Mouse (Mus musculus) midbrain, embryonic 14.5 days (tissue): Measurements from ENCODE around the gene Gm20388. TPM values are rescaled to one million over a fixed set of nuclear protein-coding genes. Genes with fewer than 3 reads are reported as not detected.

Experiments used
- ATAC-seq: fragments of 200-750 bp; cut with Nextera tagmentation; 2 replicates; pipeline ENCODE4 v1.8.0; 2017; ENCODE audit warnings: moderate number of reproducible peaks, moderate library complexity; ENCODE audit not compliant: low FRiP score, low TSS enrichment
- DNase-seq: peaks from one replicate; pipeline ENCODE4 v3.0.0-alpha.2; 2015
- H3K27ac ChIP-seq: fragments of 300-500 bp; sonication (generic); replicated peaks from 2 replicates; pipeline ENCODE4 v1.5.1; 2014; ENCODE audit warnings: mild to moderate bottlenecking, low read depth, low read length, moderate library complexity
- H3K27me3 ChIP-seq: fragments of 300-500 bp; sonication (generic); 2 replicates; pipeline ENCODE4 v1.6.1; 2014; ENCODE audit warnings: low read length, control low read depth, mixed read lengths; ENCODE audit not compliant: control insufficient read depth, insufficient read depth
- H3K36me3 ChIP-seq: fragments of 300-500 bp; sonication (generic); 2 replicates; pipeline ENCODE4 v1.6.1; 2014; ENCODE audit warnings: low read length, control low read depth; ENCODE audit not compliant: control insufficient read depth, insufficient read depth
- H3K4me1 ChIP-seq: fragments of 300-500 bp; sonication (generic); 2 replicates; pipeline ENCODE4 v1.6.1; 2014; ENCODE audit warnings: mild to moderate bottlenecking, antibody characterized with exemption, low read length, control low read depth; ENCODE audit not compliant: control insufficient read depth, insufficient read depth
- H3K4me2 ChIP-seq: fragments of 300-500 bp; sonication (generic); 2 replicates; pipeline ENCODE4 v1.6.1; 2014; ENCODE audit warnings: mild to moderate bottlenecking, low read length, moderate library complexity
- H3K4me3 ChIP-seq: fragments of 300-500 bp; sonication (generic); replicated peaks from 2 replicates; pipeline ENCODE4 v1.5.1; 2014; ENCODE audit warnings: low read depth, low read length
- H3K9ac ChIP-seq: fragments of 300-500 bp; sonication (generic); replicated peaks from 2 replicates; pipeline ENCODE4 v1.6.1; 2014; ENCODE audit warnings: mild to moderate bottlenecking, low read length, moderate library complexity
- H3K9me3 ChIP-seq: fragments of 300-500 bp; sonication (generic); 2 replicates; pipeline ENCODE4 v1.6.1; 2016; ENCODE audit warnings: low read length, control low read depth, mixed read lengths; ENCODE audit not compliant: control insufficient read depth
- WGBS: fragments of 180-500 bp; shearing (Covaris S2); extraction: QIAGEN DNeasy Blood & Tissue Kit; methylation state at CpG from one replicate; pipeline ENCODE4 v1.1.7; 2014; 5-methylcytosine and 5-hydroxymethylcytosine counted together
- polyA plus RNA-seq: library from polyadenylated mRNA; unstranded; fragments of >200 nt; fragmentation: Nextera tagmentation; extraction: Ambion mirVana; gene quantifications from 2 replicates; pipeline ENCODE4 v1.2.1, GENCODE M21; 2014

Gene Gm20388
- polyA plus RNA-seq, 1 experiment from 2014 or later: 4.1 TPM

- 92% methylated on average over 9 of the region's 9 CpGs for WGBS
- Histone ChIP-seq H3K9ac (no peak overlapping the region), H3K4me1 (no peaks in the 10 kb centered on the region), H3K27ac (no peak overlapping the region), H3K27me3 (no peaks in the 10 kb centered on the region), H3K4me2 (no peak overlapping the region), H3K4me3 (no peak overlapping the region), H3K36me3 (peaks cover 59% of the 10 kb centered on the region), H3K9me3 (no peaks in the 10 kb centered on the region)
- ATAC-seq (no peak), DNase-seq (no peak)
These were observed 1974.4 kb downstream of the Gm20388 start for GRCm38 (mm10) chr8:121885001-121885400.

GRCm38 (mm10) chr8:121885433-121885832, 1974.8 kb downstream of the Gm20388 start:
- peaks cover 59% of the 10 kb centered on the region for H3K36me3 ChIP-seq
- H3K27me3 ChIP-seq: no peaks in the 10 kb centered on the region
- no peak overlapping the region for H3K4me2 ChIP-seq
- H3K4me1 ChIP-seq: no peaks in the 10 kb centered on the region
- H3K4me3 ChIP-seq: no peak overlapping the region
- H3K27ac ChIP-seq: no peak overlapping the region
- 86% methylated on average over 6 of the region's 6 CpGs for WGBS
- DNase-seq: no peak
- ATAC-seq: no peak
- H3K9me3 ChIP-seq: no peaks in the 10 kb centered on the region
- no peak overlapping the region for H3K9ac ChIP-seq

GRCm38 (mm10) chr8:121887547-121887946, 1976.9 kb downstream of the Gm20388 start:
- Histone ChIP-seq H3K9ac (no peak overlapping the region), H3K27me3 (no peaks in the 10 kb centered on the region), H3K36me3 (peaks cover 50% of the 10 kb centered on the region), H3K9me3 (no peaks in the 10 kb centered on the region), H3K4me2 (no peak overlapping the region), H3K27ac (no peak overlapping the region), H3K4me1 (no peaks in the 10 kb centered on the region), H3K4me3 (no peak overlapping the region)
- WGBS: 56% methylated on average over 1 of the region's 1 CpGs
- peak; percentile 20 for DNase-seq
- ATAC-seq: no peak

- ATAC-seq (no peak), DNase-seq (no peak)
- Histone ChIP-seq H3K4me1 (no peaks in the 10 kb centered on the region), H3K4me2 (no peak overlapping the region), H3K27me3 (no peaks in the 10 kb centered on the region), H3K9ac (no peak overlapping the region), H3K9me3 (no peaks in the 10 kb centered on the region), H3K27ac (no peak overlapping the region), H3K36me3 (peaks cover 32% of the 10 kb centered on the region), H3K4me3 (no peak overlapping the region)
- whole genome bisulfite sequencing: 95% methylated on average over 1 of the region's 1 CpGs
These were observed 1978.7 kb downstream of the Gm20388 start for GRCm38 (mm10) chr8:121889317-121889716.

GRCm38 (mm10) chr8:121889810-121890785, 1979.5 kb downstream of the Gm20388 start:
- Histone ChIP-seq H3K9me3 (no peaks in the 10 kb centered on the region), H3K4me2 (no peak overlapping the region), H3K27me3 (no peaks in the 10 kb centered on the region), H3K27ac (no peak overlapping the region), H3K4me1 (no peaks in the 10 kb centered on the region), H3K36me3 (peaks cover 25% of the 10 kb centered on the region), H3K4me3 (no peak overlapping the region), H3K9ac (no peak overlapping the region)
- DNase-seq: no peak
- no peak for ATAC-seq
- WGBS: 89% methylated on average over 15 of the region's 15 CpGs

- H3K4me1 ChIP-seq: peaks cover 17% of the 10 kb centered on the region
- no peak overlapping the region for H3K9ac ChIP-seq
- H3K27ac ChIP-seq: no peak overlapping the region
- no peak overlapping the region for H3K4me3 ChIP-seq
- H3K27me3 ChIP-seq: no peaks in the 10 kb centered on the region
- no peak for ATAC-seq
- H3K9me3 ChIP-seq: no peaks in the 10 kb centered on the region
- peaks cover under 1% of the 10 kb centered on the region for H3K36me3 ChIP-seq
- WGBS: 86% methylated on average over 5 of the region's 5 CpGs
- no peak overlapping the region for H3K4me2 ChIP-seq
- DNase-seq: no peak
These were observed 1982.2 kb downstream of the Gm20388 start for GRCm38 (mm10) chr8:121892875-121893274.

DNA sequence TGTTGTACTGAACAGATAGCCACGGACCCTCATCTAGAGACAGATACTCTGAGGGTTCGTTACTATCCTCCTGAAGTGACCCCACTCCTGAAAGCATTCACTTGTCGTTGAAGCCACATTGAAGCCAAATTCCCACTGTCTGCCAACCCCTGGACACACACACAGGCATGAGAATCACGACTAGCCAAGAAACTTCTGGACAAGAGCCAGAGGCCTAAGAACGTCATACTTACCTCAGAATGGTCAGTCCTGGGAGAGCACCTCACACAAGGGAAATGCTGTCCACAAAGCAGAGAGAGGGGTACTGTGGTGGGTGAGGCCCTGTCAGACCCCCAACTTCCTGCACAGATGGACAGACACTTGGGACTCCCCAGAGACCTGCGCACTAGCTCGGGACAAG, 1985.3 kb downstream of the Gm20388 start:
- no peak overlapping the region for H3K27ac ChIP-seq
- no peak overlapping the region for H3K4me3 ChIP-seq
- 0 out of 2 replicates have a peak overlapping the region, but pooled peaks have one; percentile 12 for H3K9ac ChIP-seq
- no peaks in the 10 kb centered on the region; the same call in 1 of the 2 replicates for H3K36me3 ChIP-seq
- no peak for ATAC-seq
- DNase-seq: no peak
- peaks cover 33% of the 10 kb centered on the region for H3K4me1 ChIP-seq
- no peaks in the 10 kb centered on the region for H3K27me3 ChIP-seq
- no peak overlapping the region for H3K4me2 ChIP-seq
- H3K9me3 ChIP-seq: no peaks in the 10 kb centered on the region
- WGBS: 74% methylated on average over 7 of the region's 7 CpGs

- H3K27ac ChIP-seq: no peak overlapping the region
- ATAC-seq: no peak
- WGBS: 21% methylated on average over 12 of the region's 12 CpGs
These were observed 1986.0 kb downstream of the Gm20388 start for GRCm38 (mm10) chr8:121896476-121897145.

More at GRCm38 (mm10) chr8:121896476-121897145, 1986.0 kb downstream of the Gm20388 start:
- no peaks in the 10 kb centered on the region; the same call in 1 of the 2 replicates for H3K36me3 ChIP-seq
- H3K4me3 ChIP-seq: no peak overlapping the region
- H3K4me1 ChIP-seq: peaks cover 33% of the 10 kb centered on the region
- H3K9ac ChIP-seq: peak overlapping the region; percentile 12; the same call in 1 of the 2 replicates
- H3K9me3 ChIP-seq: no peaks in the 10 kb centered on the region
- H3K4me2 ChIP-seq: no peak overlapping the region
- no peaks in the 10 kb centered on the region for H3K27me3 ChIP-seq
- no peak for DNase-seq
